Mouse (Mus musculus): Measurements from ENCODE around the gene Cela2a. TPM values are rescaled to one million over a fixed set of nuclear protein-coding genes. Genes with fewer than 3 reads are reported as not detected.
A peak's percentile ranks its signal among the peaks of the same experiment; 100 is the strongest.

The Cela2a gene
- polyA plus RNA-seq, 1 experiment from 2014 or later, result not detected

DNA sequence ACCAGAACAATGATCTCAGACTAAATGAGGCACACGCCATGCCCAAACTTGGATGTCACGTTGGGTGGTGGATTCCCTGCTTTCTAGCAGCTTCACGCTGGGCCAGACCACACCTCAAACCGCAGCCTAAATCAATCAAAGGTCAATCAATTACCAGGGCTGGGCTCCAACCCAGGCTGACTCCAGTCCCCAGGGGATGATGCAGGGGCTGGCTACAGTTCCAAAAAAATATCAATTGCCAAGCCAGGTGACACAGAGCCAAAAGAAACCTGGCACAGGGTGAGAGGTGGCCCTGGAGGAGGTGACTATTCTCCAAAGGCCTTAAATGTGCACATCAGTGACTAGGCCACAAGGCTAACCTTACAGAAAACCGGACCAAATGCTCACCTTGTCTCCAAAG lies 39.6 kb upstream of the Cela2a start:
- no peak overlapping the region for H3K27ac ChIP-seq
- H3K36me3 ChIP-seq, result peaks cover 80% of the 10 kb centered on the region
- H3K9me3 ChIP-seq, result no peaks in the 10 kb centered on the region
- H3K27me3 ChIP-seq (ENCODE audit: insufficient read depth, poor library complexity, severe bottlenecking), result no peaks in the 10 kb centered on the region
- H3K4me3 ChIP-seq, result no peak overlapping the region
- no peak for DNase-seq (ENCODE audit: low spot score)
- peaks cover 70% of the 10 kb centered on the region for H3K4me1 ChIP-seq
- 92% methylated on average over 5 of the region's 5 CpGs for whole genome bisulfite sequencing

- Histone ChIP-seq H3K27me3 (ENCODE audit: insufficient read depth, poor library complexity, severe bottlenecking) (no peaks in the 10 kb centered on the region), H3K9me3 (no peaks in the 10 kb centered on the region), H3K27ac (no peak overlapping the region), H3K36me3 (peaks cover 80% of the 10 kb centered on the region), H3K4me3 (no peak overlapping the region), H3K4me1 (peaks cover 64% of the 10 kb centered on the region)
- WGBS, result 92% methylated on average over 5 of the region's 5 CpGs
- no peak for DNase-seq (ENCODE audit: low spot score)
These were observed 39.0 kb upstream of the Cela2a start for GRCm38 (mm10) chr4:141865006-141865405.

GRCm38 (mm10) chr4:141864506-141864905 lies 38.5 kb upstream of the Cela2a start:
- 92% methylated on average over 8 of the region's 8 CpGs for WGBS
- peaks cover 80% of the 10 kb centered on the region for H3K36me3 ChIP-seq

DNA sequence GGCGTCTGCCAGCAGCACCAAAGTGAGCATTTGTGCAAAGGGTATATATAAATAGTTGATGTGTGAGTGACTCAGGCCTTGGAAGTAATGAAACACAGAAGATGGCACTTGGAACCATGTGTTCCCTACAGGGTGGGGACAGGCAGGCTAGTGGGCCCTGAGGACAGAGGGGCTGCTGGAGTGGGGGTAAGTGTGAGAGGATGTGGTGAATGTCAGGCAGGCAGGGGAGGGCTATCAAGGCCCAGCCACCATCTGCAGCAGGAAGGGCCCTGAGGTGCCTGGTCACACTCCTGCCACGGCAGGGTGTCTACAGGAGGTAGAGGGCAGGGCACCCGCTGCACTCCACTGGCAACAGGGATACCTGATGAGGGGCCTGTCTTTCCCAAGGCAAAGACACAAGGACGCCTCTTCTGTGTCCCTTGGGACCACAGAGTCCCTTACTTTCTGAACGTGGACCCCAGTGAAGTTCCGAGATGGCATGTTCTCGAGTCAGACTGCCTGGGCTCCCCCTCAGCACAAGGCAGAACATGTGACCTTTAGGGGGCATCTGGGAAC lies 37.8 kb upstream of the Cela2a start:
- H3K4me3 ChIP-seq, result no peak overlapping the region
- 84% methylated on average over 7 of the region's 7 CpGs for WGBS
- H3K36me3 ChIP-seq, result peaks cover 80% of the 10 kb centered on the region
- no peaks in the 10 kb centered on the region for H3K9me3 ChIP-seq
- no peak for DNase-seq (ENCODE audit: low spot score)
- peaks cover 52% of the 10 kb centered on the region for H3K4me1 ChIP-seq
- peak overlapping the region; percentile 37 for H3K27ac ChIP-seq
- H3K27me3 ChIP-seq (ENCODE audit: insufficient read depth, poor library complexity, severe bottlenecking), result no peaks in the 10 kb centered on the region

More at GRCm38 (mm10) chr4:141864506-141864905, 38.5 kb upstream of the Cela2a start:
- Histone ChIP-seq H3K27me3 (ENCODE audit: insufficient read depth, poor library complexity, severe bottlenecking) (no peaks in the 10 kb centered on the region), H3K9me3 (no peaks in the 10 kb centered on the region), H3K4me1 (peaks cover 59% of the 10 kb centered on the region), H3K27ac (no peak overlapping the region), H3K4me3 (no peak overlapping the region)
- no peak for DNase-seq (ENCODE audit: low spot score)

- Histone ChIP-seq H3K4me1 (peaks cover 44% of the 10 kb centered on the region), H3K4me3 (no peak overlapping the region), H3K27ac (peak overlapping the region; percentile 37), H3K9me3 (no peaks in the 10 kb centered on the region), H3K27me3 (ENCODE audit: insufficient read depth, poor library complexity, severe bottlenecking) (no peaks in the 10 kb centered on the region), H3K36me3 (peaks cover 77% of the 10 kb centered on the region)
- DNase-seq (ENCODE audit: low spot score), result no peak
- 87% methylated on average over 5 of the region's 5 CpGs for WGBS
These were observed 36.9 kb upstream of the Cela2a start for GRCm38 (mm10) chr4:141862867-141863266.

DNA sequence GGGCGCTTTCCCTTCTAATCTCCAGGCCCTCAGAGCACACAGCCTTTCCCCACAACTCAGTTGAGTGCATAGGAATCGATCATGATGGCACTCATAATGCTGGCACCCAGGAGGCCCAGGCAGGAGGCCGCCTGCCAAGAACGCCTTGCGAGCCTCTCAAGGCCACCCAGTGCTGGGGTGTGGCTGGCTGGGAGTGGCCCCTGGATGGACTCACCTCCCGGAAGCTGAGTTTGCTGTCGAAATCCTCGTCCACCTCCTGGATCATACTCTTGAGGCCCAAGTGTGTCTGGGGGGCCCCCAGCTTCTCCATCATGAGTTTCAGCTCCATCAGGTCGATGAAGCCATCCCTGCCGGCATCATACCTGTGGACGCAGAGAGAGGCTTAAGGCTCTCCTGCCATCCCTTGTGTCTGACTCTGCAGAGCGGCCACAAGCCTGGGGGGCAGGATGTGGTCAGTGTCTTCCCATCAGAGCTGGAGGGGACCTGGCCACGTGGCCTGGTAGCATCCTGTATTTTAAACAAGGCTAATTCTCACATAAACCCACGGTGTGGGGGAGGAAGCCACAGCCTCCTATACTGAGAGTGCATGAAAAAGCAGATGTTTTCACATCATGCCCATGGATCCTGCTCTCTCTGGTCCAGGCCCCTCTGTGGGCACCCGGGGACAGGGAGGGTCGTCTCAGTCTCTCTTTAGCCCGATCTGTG lies 35.8 kb upstream of the Cela2a start:
- WGBS, result 90% methylated on average over 17 of the region's 17 CpGs
- H3K36me3 ChIP-seq, result peaks cover 73% of the 10 kb centered on the region
- DNase-seq (ENCODE audit: low spot score), result no peak

DNA sequence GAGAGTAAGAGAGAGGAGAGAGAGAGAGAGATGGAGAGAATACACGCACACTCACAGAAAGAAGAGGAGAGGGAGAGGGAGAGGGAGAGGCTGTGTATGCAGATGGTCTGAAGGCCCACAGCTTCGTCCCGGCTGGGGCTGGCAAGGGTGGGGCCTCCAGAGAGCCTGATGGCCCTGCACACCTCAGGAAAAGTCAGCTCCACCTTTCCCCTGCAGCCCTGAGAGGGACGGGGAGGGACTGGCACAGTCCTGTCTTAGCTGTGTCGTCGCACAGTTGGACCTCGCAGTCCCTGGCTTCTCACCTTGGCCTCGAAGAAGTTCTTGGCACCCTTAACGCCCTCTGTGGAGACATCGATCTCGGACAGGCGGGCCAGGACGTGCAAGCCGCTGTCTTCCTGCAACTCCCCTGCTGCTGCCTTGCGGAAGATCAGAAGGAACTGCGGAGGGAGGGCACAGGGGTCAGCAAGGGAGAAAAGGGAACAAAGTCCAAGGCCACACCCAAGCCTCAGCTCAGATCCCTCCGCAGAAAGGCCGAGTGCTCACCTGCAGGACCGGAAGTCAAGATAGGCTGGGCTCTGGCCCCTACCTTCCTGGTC lies 34.4 kb upstream of the Cela2a start:
- Histone ChIP-seq H3K4me1 (peaks cover 24% of the 10 kb centered on the region), H3K4me3 (no peak overlapping the region), H3K27ac (no peak overlapping the region; the same call in 1 of the 2 replicates), H3K36me3 (peaks cover 65% of the 10 kb centered on the region), H3K27me3 (ENCODE audit: insufficient read depth, poor library complexity, severe bottlenecking) (no peaks in the 10 kb centered on the region), H3K9me3 (no peaks in the 10 kb centered on the region)
- WGBS, result 74% methylated on average over 19 of the region's 19 CpGs
- no peak for DNase-seq (ENCODE audit: low spot score)

More for the DNA sequence above, 35.8 kb upstream of the Cela2a start:
- no peaks in the 10 kb centered on the region for H3K27me3 ChIP-seq (ENCODE audit: insufficient read depth, poor library complexity, severe bottlenecking)
- H3K4me1 ChIP-seq, result peaks cover 38% of the 10 kb centered on the region
- no peak overlapping the region for H3K4me3 ChIP-seq
- H3K9me3 ChIP-seq, result no peaks in the 10 kb centered on the region
- no peak overlapping the region for H3K27ac ChIP-seq

- no peak for DNase-seq (ENCODE audit: low spot score)
- Histone ChIP-seq H3K27me3 (ENCODE audit: insufficient read depth, poor library complexity, severe bottlenecking) (no peaks in the 10 kb centered on the region), H3K4me1 (peaks cover 21% of the 10 kb centered on the region), H3K36me3 (peaks cover 57% of the 10 kb centered on the region), H3K27ac (no peak overlapping the region), H3K4me3 (no peak overlapping the region), H3K9me3 (no peaks in the 10 kb centered on the region)
- 94% methylated on average over 14 of the region's 14 CpGs for WGBS
These were observed 33.4 kb upstream of the Cela2a start for GRCm38 (mm10) chr4:141859351-141859750.

DNA sequence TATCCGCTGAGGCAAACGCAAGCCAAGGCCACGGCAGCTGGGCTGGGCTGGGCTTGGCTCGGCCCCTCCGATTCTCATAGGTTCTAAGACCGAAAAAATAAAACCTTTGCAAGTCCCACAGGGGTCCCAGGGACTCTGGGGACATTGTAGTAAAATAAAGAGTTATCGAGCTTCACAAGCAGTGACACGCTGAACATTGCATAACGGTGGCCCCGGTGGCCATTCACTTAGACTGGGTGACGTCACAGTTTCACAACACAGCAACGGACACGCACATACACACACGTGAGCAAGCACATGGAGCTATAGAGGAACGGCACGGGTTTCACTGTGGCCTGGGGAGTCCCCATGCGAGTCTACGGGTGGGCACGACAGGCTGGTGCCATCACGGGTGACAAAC lies 32.5 kb upstream of the Cela2a start:
- Histone ChIP-seq H3K27me3 (ENCODE audit: insufficient read depth, poor library complexity, severe bottlenecking) (no peaks in the 10 kb centered on the region), H3K36me3 (peaks cover 52% of the 10 kb centered on the region), H3K4me1 (peaks cover 14% of the 10 kb centered on the region), H3K27ac (no peak overlapping the region), H3K9me3 (no peaks in the 10 kb centered on the region), H3K4me3 (no peak overlapping the region)
- WGBS, result 90% methylated on average over 20 of the region's 20 CpGs
- no peak for DNase-seq (ENCODE audit: low spot score)

DNA sequence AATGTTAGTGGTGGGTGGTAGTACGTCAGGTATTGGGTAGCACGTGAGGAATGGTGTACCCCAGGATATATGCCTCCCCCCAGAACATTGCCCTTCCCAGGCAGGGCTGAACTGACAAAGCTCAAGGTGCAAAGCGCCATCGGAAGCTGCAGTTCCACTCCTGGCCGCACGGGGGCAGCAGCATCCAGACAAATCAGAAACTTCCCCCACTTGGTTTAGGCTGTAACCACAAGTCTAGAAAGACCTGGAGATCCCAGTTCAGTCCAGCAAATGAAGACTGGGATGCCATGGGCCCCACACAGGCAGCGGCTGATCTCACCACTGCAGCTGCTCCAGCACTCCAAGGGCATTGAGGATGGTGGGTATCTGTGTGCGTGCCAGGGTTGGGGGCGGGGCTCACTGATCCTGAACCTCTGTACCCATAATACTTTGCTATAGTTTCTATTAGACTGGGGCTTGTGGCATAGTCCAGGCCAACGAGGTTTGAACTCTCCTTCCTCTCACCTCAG lies 31.5 kb upstream of the Cela2a start:
- 21% methylated on average over 10 of the region's 10 CpGs for WGBS
- Histone ChIP-seq H3K27ac (peak overlapping the region; percentile 29; the same call in 1 of the 2 replicates), H3K27me3 (ENCODE audit: insufficient read depth, poor library complexity, severe bottlenecking) (no peaks in the 10 kb centered on the region), H3K36me3 (peaks cover 41% of the 10 kb centered on the region), H3K4me3 (no peak overlapping the region), H3K9me3 (no peaks in the 10 kb centered on the region), H3K4me1 (peaks cover 6% of the 10 kb centered on the region)
- peak; percentile 90 for DNase-seq (ENCODE audit: low spot score)

DNA sequence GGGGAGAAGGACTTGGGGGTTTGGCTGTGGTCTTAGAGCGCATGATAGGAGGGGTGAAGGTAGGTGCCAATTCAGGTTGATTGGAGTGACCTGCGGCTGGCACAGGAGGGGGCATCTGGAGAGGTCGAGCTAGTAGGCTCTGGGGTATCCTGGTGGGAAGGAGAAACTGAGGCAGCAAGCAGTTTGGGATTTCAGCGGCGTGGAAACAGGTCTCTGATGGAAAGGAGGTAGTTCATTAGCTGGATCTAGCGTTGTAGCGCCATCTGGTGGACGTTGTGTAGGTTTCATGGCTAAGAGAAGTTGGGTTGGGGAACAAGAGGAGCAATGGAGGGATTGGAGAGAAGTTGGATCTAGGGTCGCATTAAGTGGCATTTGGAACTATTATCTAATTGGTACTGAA lies 27.5 kb upstream of the Cela2a start:
- Histone ChIP-seq H3K27ac (no peak overlapping the region), H3K4me3 (no peak overlapping the region), H3K27me3 (ENCODE audit: insufficient read depth, poor library complexity, severe bottlenecking) (no peaks in the 10 kb centered on the region), H3K9me3 (no peaks in the 10 kb centered on the region), H3K4me1 (peaks cover 6% of the 10 kb centered on the region; the same call in 1 of the 2 replicates), H3K36me3 (peaks cover 1% of the 10 kb centered on the region; the same call in 1 of the 2 replicates)
- DNase-seq (ENCODE audit: low spot score), result no peak
- WGBS, result 84% methylated on average over 9 of the region's 9 CpGs

DNA sequence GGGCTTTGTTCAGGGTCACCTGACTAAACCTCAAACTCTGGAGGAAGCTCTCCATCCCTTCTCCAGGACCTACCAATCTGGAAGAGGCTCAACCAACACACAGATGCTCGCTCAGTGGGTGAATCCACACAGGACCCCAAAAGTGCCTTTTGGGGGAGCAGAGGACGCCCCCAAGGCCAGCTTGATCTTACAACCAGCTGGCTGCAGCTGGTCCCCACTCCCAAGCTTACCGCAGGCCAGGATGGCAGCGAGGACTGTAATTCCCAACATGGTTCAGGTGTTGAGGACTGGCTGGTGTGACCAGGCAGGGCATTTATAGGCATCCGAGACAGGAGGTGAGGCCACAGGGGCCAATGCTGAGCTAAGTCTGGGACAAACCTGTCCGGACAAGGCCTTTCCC lies 20.0 kb upstream of the Cela2a start, which contains the start of gene Ctrc:
Gene Ctrc, minus strand, starts transcription at position 361 of the 400 bp plus-strand sequence.
- WGBS, result 85% methylated on average over 6 of the region's 6 CpGs
- no peaks in the 10 kb centered on the region for H3K27me3 ChIP-seq (ENCODE audit: insufficient read depth, poor library complexity, severe bottlenecking)

DNA sequence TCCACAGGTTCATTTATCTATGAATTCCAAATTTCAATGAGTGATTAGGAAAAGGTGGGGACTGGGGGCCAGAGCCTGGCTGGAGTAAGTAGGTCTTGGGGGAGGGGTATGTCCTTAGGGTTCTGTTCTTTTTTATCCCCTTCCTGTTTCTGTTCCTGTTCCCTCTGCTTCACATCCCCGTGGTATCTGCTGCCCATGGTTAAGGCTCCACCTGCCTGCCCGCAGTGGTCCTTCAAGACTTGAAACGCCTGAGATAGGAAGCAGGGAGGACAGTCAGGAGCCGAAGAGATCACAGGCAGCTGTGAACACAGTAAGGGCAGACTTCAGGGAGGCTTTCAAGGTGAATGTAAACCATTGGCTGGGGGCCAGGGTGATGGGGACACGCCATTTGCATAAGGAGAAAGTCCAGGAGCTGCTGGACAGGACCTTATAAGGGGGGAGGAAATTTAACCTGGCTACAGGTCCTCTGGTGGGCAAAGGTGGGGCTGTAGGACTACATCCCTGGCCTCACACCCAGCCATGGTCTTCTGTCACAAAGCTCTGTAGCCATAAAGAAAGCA lies 8.7 kb upstream of the Cela2a start:
- Histone ChIP-seq H3K27me3 (ENCODE audit: insufficient read depth, poor library complexity, severe bottlenecking) (no peaks in the 10 kb centered on the region), H3K36me3 (no peaks in the 10 kb centered on the region), H3K27ac (no peak overlapping the region), H3K9me3 (no peaks in the 10 kb centered on the region), H3K4me3 (no peak overlapping the region), H3K4me1 (no peaks in the 10 kb centered on the region)
- no peak for DNase-seq (ENCODE audit: low spot score)
- WGBS, result 56% methylated on average over 5 of the region's 5 CpGs

More for the DNA sequence above, 20.0 kb upstream of the Cela2a start, which contains the start of gene Ctrc:
- H3K27ac ChIP-seq, result no peak within 1 kb of the TSS
- DNase-seq (ENCODE audit: low spot score), result no peak
- H3K9me3 ChIP-seq, result no peaks in the 10 kb centered on the region
- no peaks in the 10 kb centered on the region for H3K4me1 ChIP-seq
- no peaks in the 10 kb centered on the region for H3K36me3 ChIP-seq
- no peak within 1 kb of the TSS for H3K4me3 ChIP-seq

All from heart, embryonic 10.5 days (tissue).